Mouse (Mus musculus): ENCODE results near the gene Elmo1. TPM values are rescaled to one million over a fixed set of nuclear protein-coding genes. Genes with fewer than 3 reads are reported as not detected.

Gene Elmo1
- total and polyA plus RNA-seq, 3 experiments, result 5.2 to 7.6 TPM; not detected in 1

DNA sequence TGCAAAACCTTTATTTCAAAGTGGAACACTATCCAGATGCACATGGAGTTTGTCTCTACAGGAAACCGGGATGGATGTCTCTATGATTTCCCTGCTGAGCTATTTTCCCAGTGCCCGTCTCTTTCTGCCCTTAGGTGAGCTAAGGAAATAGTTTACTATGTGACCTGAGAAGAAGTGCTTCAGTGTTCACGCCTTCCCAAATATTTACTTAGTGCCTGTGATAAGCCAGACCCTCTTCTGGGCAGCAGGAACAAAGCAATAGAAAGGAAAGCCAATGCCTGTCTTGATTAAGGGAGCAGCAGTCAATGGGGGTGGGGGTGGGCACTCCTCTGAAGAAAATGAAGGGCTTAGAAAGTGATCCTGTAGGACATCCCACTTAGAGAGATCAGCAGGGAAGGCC lies 401.3 kb downstream of the Elmo1 start:
- no peak for DNase-seq (ENCODE audit: low read depth, low spot score)

GRCm38 (mm10) chr13:20494047-20494739 lies 403.8 kb downstream of the Elmo1 start:
- Histone ChIP-seq H3K27ac (ENCODE audit: control insufficient read depth, low read depth, low read length) (no peak overlapping the region), H3K9me3 (replicated peaks; ENCODE audit: insufficient read depth, low read length) (no peaks in the 10 kb centered on the region), H3K9ac (ENCODE audit: control insufficient read depth, low read depth, low read length, poor library complexity, severe bottlenecking) (no peak overlapping the region), H3K4me3 (ENCODE audit: control insufficient read depth in 1 of 2, insufficient read depth in 1 of 2, low read depth in 2 of 2, low read length in 2 of 2) (no peak overlapping the region), H3K27me3 (ENCODE audit: control insufficient read depth in 1 of 2, insufficient read depth in 2 of 2, low read length in 2 of 2) (no peaks in the 10 kb centered on the region), H3K79me2 (ENCODE audit: control insufficient read depth, insufficient read depth, low read length, poor library complexity) (no peaks in the 10 kb centered on the region), H3K4me1 (ENCODE audit: control insufficient read depth in 1 of 2, insufficient read depth in 2 of 2, low read length in 2 of 2) (no peaks in the 10 kb centered on the region), H3K36me3 (ENCODE audit: control insufficient read depth in 1 of 2, insufficient read depth in 2 of 2, low read length in 2 of 2) (peaks cover 0 to 4% of the 10 kb centered on the region in 2 experiments; a peak in 1 of 4 replicates)
- DNase-seq (ENCODE audit: low read depth, low spot score), result no peak
- TF ChIP-seq ETS1 (IDR thresholded peaks at IDR 0.05; ENCODE audit: low read depth, low read length), result no peak
- no peak for TF ChIP-seq ZC3H11A (IDR thresholded peaks at IDR 0.05; ENCODE audit: low read depth, low read length)
- TF ChIP-seq JUND (IDR thresholded peaks at IDR 0.05; ENCODE audit: low read depth, low read length), result no peak
- TF ChIP-seq SIN3A (IDR thresholded peaks at IDR 0.05; ENCODE audit: low read length), result no peak
- TF ChIP-seq ZKSCAN1 (IDR thresholded peaks at IDR 0.05; ENCODE audit: low read depth, low read length), result no peak
- no peak for TF ChIP-seq E2F4 (IDR thresholded peaks at IDR 0.05; ENCODE audit: borderline replicate concordance, low read depth, low read length)
- TF ChIP-seq RCOR1 (IDR thresholded peaks at IDR 0.05; ENCODE audit: low read depth, low read length), result no peak
- TF ChIP-seq UBTF (IDR thresholded peaks at IDR 0.05; ENCODE audit: borderline replicate concordance, insufficient read depth, low read depth, low read length), result no peak
- no peak for TF ChIP-seq GABPA (IDR thresholded peaks at IDR 0.05; ENCODE audit: low read depth, low read length)
- no peak for TF ChIP-seq SMC3 (IDR thresholded peaks at IDR 0.05; ENCODE audit: low read depth, low read length)

More for the DNA sequence above, 401.3 kb downstream of the Elmo1 start:
- Histone ChIP-seq H3K27me3 (ENCODE audit: control insufficient read depth in 1 of 2, insufficient read depth in 2 of 2, low read length in 2 of 2) (no peaks in the 10 kb centered on the region), H3K9me3 (replicated peaks; ENCODE audit: insufficient read depth, low read length) (no peaks in the 10 kb centered on the region), H3K27ac (ENCODE audit: control insufficient read depth, low read depth, low read length) (no peak overlapping the region), H3K4me1 (ENCODE audit: control insufficient read depth in 1 of 2, insufficient read depth in 2 of 2, low read length in 2 of 2) (no peaks in the 10 kb centered on the region), H3K9ac (ENCODE audit: control insufficient read depth, low read depth, low read length, poor library complexity, severe bottlenecking) (no peak overlapping the region), H3K36me3 (ENCODE audit: control insufficient read depth in 1 of 2, insufficient read depth in 2 of 2, low read length in 2 of 2) (peaks cover 0 to 4% of the 10 kb centered on the region in 2 experiments; a peak in 1 of 4 replicates), H3K4me3 (ENCODE audit: control insufficient read depth in 1 of 2, insufficient read depth in 1 of 2, low read depth in 2 of 2, low read length in 2 of 2) (no peak overlapping the region), H3K79me2 (ENCODE audit: control insufficient read depth, insufficient read depth, low read length, poor library complexity) (no peaks in the 10 kb centered on the region)
- TF ChIP-seq CHD2 (IDR thresholded peaks at IDR 0.05; ENCODE audit: low read length) (no peak), ETS1 (IDR thresholded peaks at IDR 0.05; ENCODE audit: low read depth, low read length) (no peak), CHD1 (IDR thresholded peaks at IDR 0.05; ENCODE audit: low read depth, low read length) (no peak), ZC3H11A (IDR thresholded peaks at IDR 0.05; ENCODE audit: low read depth, low read length) (no peak), EP300 (IDR thresholded peaks at IDR 0.05; ENCODE audit: low read depth in 1 of 2, low read length in 2 of 2) (no peak), TBP (IDR thresholded peaks at IDR 0.05; ENCODE audit: low read depth, low read length) (no peak)

- Histone ChIP-seq H3K79me2 (ENCODE audit: control insufficient read depth, insufficient read depth, low read length, poor library complexity) (no peaks in the 10 kb centered on the region), H3K9ac (ENCODE audit: control insufficient read depth, low read depth, low read length, poor library complexity, severe bottlenecking) (no peak overlapping the region), H3K4me1 (ENCODE audit: control insufficient read depth in 1 of 2, insufficient read depth in 2 of 2, low read length in 2 of 2) (no peaks in the 10 kb centered on the region), H3K36me3 (ENCODE audit: control insufficient read depth in 1 of 2, insufficient read depth in 2 of 2, low read length in 2 of 2) (no peaks in the 10 kb centered on the region), H3K27ac (ENCODE audit: control insufficient read depth, low read depth, low read length) (no peak overlapping the region), H3K27me3 (ENCODE audit: control insufficient read depth in 1 of 2, insufficient read depth in 2 of 2, low read length in 2 of 2) (no peaks in the 10 kb centered on the region), H3K4me3 (ENCODE audit: control insufficient read depth in 1 of 2, insufficient read depth in 1 of 2, low read depth in 2 of 2, low read length in 2 of 2) (no peak overlapping the region), H3K9me3 (replicated peaks; ENCODE audit: insufficient read depth, low read length) (no peaks in the 10 kb centered on the region)
- DNase-seq (ENCODE audit: low read depth, low spot score), result no peak
- TF ChIP-seq POLR2AphosphoS5 (IDR thresholded peaks at IDR 0.05; ENCODE audit: borderline replicate concordance, low read depth, low read length) (no peak), GATA1 (IDR thresholded peaks at IDR 0.05; ENCODE audit: low read depth, low read length) (no peak), MYC (IDR thresholded peaks at IDR 0.05; ENCODE audit: low read depth, low read length) (no peak), NELFE (IDR thresholded peaks at IDR 0.05; ENCODE audit: low read depth, low read length) (no peak), ZC3H11A (IDR thresholded peaks at IDR 0.05; ENCODE audit: low read depth, low read length) (no peak), POLR2AphosphoS2 (IDR thresholded peaks at IDR 0.05; ENCODE audit: low read length) (no peak), MEF2A (IDR thresholded peaks at IDR 0.05; ENCODE audit: extremely low read depth, insufficient replicate concordance, low read depth, low read length, poor library complexity, severe bottlenecking) (no peak), USF1 (IDR thresholded peaks at IDR 0.05; ENCODE audit: low read depth, low read length) (no peak), GABPA (IDR thresholded peaks at IDR 0.05; ENCODE audit: low read depth, low read length) (no peak), TBP (IDR thresholded peaks at IDR 0.05; ENCODE audit: low read depth, low read length) (no peak), TAL1 (IDR thresholded peaks at IDR 0.05; ENCODE audit: low read length) (no peak)
These were observed 411.5 kb downstream of the Elmo1 start for GRCm38 (mm10) chr13:20501923-20502322.
